ENCODE assay signal across 12 mouse cellular contexts in the genomic region with DNA sequence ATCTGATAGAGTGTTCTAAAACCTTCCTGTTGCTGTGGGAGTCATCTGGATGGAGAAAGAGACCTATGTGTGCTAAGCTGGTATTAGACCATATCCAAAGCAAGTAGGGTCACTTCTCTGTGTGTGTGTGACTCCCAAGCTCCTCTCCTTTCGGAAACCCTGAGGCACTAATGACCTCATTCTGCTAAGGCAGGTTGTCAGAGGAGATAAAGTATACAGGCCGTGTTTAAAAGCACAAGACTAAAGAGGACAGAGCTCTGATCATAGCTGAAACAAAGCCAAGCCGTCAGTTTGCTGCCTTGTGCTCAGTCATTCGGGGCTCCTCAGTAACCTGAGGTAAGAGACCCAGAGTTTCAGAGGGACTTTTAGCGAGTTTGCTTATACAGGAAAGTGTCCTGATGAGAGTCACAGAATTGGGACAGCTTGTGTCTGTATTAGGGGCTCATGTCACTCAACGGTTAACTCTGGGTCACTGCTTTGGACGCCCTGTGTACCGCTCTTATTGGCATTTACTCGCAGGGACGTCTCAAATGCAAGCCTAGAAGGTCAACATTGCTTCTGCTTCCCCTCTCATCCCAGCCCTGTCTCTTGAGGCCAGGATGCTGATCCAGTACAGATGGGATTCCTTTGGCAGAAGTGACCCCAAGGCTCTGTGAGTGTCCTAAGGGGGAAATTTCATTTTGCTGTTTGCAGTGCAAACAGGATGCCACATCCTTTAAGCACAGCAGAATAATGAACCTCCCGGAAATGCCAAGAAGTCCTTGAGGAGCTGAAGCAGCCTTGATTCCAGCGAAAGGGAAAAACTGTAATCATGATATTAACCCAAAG.
DNase-seq lines count a peak whose midpoint lies in the region; ATAC-seq and TF ChIP-seq lines count a peak whose summit lies in the region.
"Had no signal": no experiment of that assay in that cellular context is flagged by ENCODE, and none has a peak within 500 bp of the region (broad histone marks: within the 10 kb centered on the region; RNA-seq: fewer than 3 reads in every experiment).

No protein-coding gene starts in this region.

- H3K4me1 ChIP-seq in lung, embryonic 15.5 days: peaks cover 2% of the 10 kb centered on the region; the same call in 1 of the 2 replicates
- peaks cover 35% of the 10 kb centered on the region for H3K4me1 ChIP-seq in heart, embryonic 15.5 days (replicated peaks)
- H3K4me1 ChIP-seq: forebrain, embryonic 13.5 days; hindbrain, embryonic 15.5 days had no signal

- no peak overlapping the region for H3K4me2 ChIP-seq in lung, embryonic 15.5 days
- no peak overlapping the region for H3K4me2 ChIP-seq in heart, embryonic 15.5 days
- H3K4me2 ChIP-seq: forebrain, embryonic 13.5 days; hindbrain, embryonic 15.5 days had no signal

- no peak overlapping the region for H3K9ac ChIP-seq in lung, embryonic 15.5 days
- H3K9ac ChIP-seq in heart, embryonic 15.5 days: no peak overlapping the region
- H3K9ac ChIP-seq: forebrain, embryonic 13.5 days; hindbrain, embryonic 15.5 days had no signal

- no peak for DNase-seq in gastrocnemius, adult 2 months
- no peak for DNase-seq in gastrocnemius, postnatal 36 days
- DNase-seq in lung, adult 18-20 months: no peak
- peak; percentile 81 for DNase-seq in retina, postnatal 1 day
- DNase-seq in layer of hippocampus, adult 9-11 months: no peak
- DNase-seq: cerebellum, postnatal 14 days; gastrocnemius, postnatal 14 days; right cerebral cortex, postnatal 25 days had no signal

- no peak overlapping the region for H3K4me3 ChIP-seq in gastrocnemius, adult 2 months
- no peak overlapping the region for H3K4me3 ChIP-seq in lung, embryonic 15.5 days
- H3K4me3 ChIP-seq in heart, embryonic 15.5 days: no peak overlapping the region
- H3K4me3 ChIP-seq: forebrain, embryonic 13.5 days; hindbrain, embryonic 15.5 days had no signal

- no peak for ATAC-seq in lung, embryonic 15.5 days (ENCODE audit: borderline replicate concordance, extremely low read depth, low FRiP score, low TSS enrichment)
- peak; percentile 53; the same call in 1 of the 2 replicates for ATAC-seq in heart, embryonic 15.5 days (replicated peaks; ENCODE audit: insufficient number of reproducible peaks, insufficient read depth, low FRiP score, low read depth)
- ATAC-seq: forebrain, embryonic 13.5 days had no signal

- no peaks in the 10 kb centered on the region for H3K9me3 ChIP-seq in lung, embryonic 15.5 days
- no peaks in the 10 kb centered on the region for H3K9me3 ChIP-seq in heart, embryonic 15.5 days (replicated peaks)
- H3K9me3 ChIP-seq: forebrain, embryonic 13.5 days; hindbrain, embryonic 15.5 days had no signal

- H3K27me3 ChIP-seq in lung, embryonic 15.5 days: no peaks in the 10 kb centered on the region
- H3K27me3 ChIP-seq in heart, embryonic 15.5 days: no peaks in the 10 kb centered on the region
- H3K27me3 ChIP-seq: forebrain, embryonic 13.5 days; hindbrain, embryonic 15.5 days had no signal

- TF ChIP-seq CTCF in gastrocnemius, adult 2 months (IDR thresholded peaks at IDR 0.05): no peak

- no peaks in the 10 kb centered on the region for H3K36me3 ChIP-seq in lung, embryonic 15.5 days
- no peaks in the 10 kb centered on the region for H3K36me3 ChIP-seq in heart, embryonic 15.5 days
- H3K36me3 ChIP-seq: hindbrain, embryonic 15.5 days had no signal

- H3K27ac ChIP-seq in gastrocnemius, adult 2 months: peak overlapping the region; percentile 28; the same call in 1 of the 2 replicates
- 0 out of 2 replicates have a peak overlapping the region, but pooled peaks have one; percentile 1 for H3K27ac ChIP-seq in lung, embryonic 15.5 days
- peak overlapping the region; percentile 45 for H3K27ac ChIP-seq in heart, embryonic 15.5 days
- H3K27ac ChIP-seq: forebrain, embryonic 13.5 days; hindbrain, embryonic 15.5 days had no signal

- intact Hi-C loops in gastrocnemius, adult 2 months (cut with DNase I): no loop called here
- intact Hi-C loops in gastrocnemius, postnatal 36 days (cut with DNase I): no loop called here

- WGBS in lung, embryonic 15.5 days: 34% methylated on average over 12 of the region's 12 CpGs
- WGBS in heart, embryonic 15.5 days: 31% methylated on average over 12 of the region's 12 CpGs
